Mouse (Mus musculus) cerebellum, adult 2 months (tissue): ENCODE data around the gene Zfpm1.

Source experiments
- CTCF ChIP-seq: fragments of 200-500 bp; IDR thresholded peaks from 2 replicates; pipeline ENCODE4 v1.5.1; 2011; ENCODE audit warnings: low read depth, mild to moderate bottlenecking, control low read depth, low read length, moderate library complexity, borderline replicate concordance; ENCODE audit not compliant: insufficient read depth
- POLR2A ChIP-seq: fragments of 200-500 bp; IDR thresholded peaks from 2 replicates; pipeline ENCODE4 v1.6.1; 2011; ENCODE audit warnings: low read length, control low read depth, borderline replicate concordance; ENCODE audit not compliant: insufficient read depth

GRCm38 (mm10) chr8:122357202-122357601 is 75.3 kb downstream of the Zfpm1 start:
- no peak for TF ChIP-seq CTCF
- TF ChIP-seq POLR2A = no peak
